Mouse (Mus musculus): ENCODE measurements around the gene Rapsn.

GRCm38 (mm10) chr2:91090208-91090607 lies 54.8 kb downstream of the Rapsn start:
- TF ChIP-seq CTCF (conservative IDR thresholded peaks at IDR 0.05; ENCODE audit: low read length) (no peak), POU5F1 (IDR thresholded peaks at IDR 0.05; ENCODE audit: borderline replicate concordance, low read length) (no peak)
